Mouse (Mus musculus): ENCODE results near the gene Lrrc1.
"Not testable (repeated sequence)": the region's sequence is repeated elsewhere in the genome, so short reads cannot be mapped to it uniquely, and the experiment has no call there.

DNA sequence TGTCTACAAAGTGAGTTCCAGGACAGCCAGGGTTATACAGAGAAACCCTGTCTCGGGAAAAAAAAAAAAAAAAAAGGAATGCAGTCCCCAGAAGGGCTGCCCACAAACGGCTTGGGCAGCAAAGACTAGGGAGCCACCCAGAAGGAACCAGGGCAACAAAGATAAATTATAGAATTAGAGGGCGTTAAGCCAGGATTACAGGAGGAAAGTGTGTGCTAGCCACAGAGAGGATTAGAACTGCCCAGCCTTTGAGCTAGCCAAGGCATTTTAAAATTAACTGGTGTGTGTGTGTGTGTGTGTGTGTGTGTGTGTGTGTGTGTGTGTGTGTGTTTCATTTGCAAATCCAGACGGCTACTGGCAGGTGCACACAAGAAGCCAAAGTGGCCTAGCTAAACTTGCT, 30.3 kb upstream of the Lrrc1 start:
- TF ChIP-seq CTCF, EP300 (IDR thresholded peaks at IDR 0.05): not testable (repeated sequence)

Data from lung, postnatal 0 days (tissue).